Mouse (Mus musculus) ovary, postnatal 14 days (tissue): Measurements from ENCODE around the gene Hist1h2ak.
"Not testable (repeated sequence)": the region's sequence is repeated elsewhere in the genome, so short reads cannot be mapped to it uniquely, and the experiment has no call there.

Experiments
- DNase-seq: peaks from one replicate; pipeline ENCODE4 v3.0.0; 2022; ENCODE audit warnings: low spot score

Hist1h2ak gene

DNA sequence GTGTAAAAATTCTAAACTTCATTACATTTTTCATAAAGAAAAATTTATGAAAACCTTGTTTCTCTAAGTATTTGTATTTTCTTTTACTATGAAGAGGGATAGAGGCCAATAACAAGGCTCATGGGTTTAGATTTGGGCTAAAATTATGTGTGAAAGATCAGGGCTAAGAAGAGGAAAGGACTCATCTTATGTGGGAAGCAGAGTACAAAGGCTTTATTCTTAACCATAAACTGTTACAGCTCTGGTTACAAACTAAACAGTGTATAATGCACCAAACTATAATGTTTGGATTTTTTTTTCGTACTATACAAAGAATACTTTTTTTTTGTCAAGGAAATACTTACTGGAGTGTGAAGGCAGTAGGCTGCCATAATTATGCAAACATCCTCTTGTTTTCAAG lies 2.1 kb upstream of the Hist1h2ak start:
- DNase-seq = no peak

DNA sequence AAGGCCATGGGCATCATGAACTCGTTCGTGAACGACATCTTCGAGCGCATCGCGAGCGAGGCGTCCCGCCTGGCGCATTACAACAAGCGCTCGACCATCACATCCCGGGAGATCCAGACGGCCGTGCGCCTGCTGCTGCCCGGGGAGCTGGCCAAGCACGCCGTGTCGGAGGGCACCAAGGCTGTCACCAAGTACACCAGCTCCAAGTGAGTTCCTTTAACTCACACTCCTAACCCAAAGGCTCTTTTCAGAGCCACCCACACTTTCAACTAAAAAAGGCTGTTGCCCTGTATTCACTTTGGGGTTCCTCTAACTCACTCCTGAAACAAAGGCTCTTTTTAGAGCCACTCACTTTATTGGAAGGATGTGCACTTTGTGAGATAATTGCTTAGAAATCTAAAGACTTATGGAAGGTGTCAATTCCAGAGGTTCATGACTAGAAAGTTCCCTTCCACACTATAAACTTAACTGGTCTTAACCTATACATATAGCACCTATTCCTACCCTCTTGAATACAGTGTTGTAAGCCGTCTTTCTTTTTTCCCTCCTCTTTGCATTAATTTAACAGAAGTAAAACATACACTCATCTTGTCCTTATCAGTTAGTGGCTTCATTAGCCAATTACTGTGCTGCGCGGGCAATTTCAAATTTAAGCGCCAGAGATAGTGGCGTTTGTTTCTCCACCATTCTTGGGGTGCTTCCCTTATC lies 821 bp upstream of the Hist1h2ak start:
- not testable (repeated sequence) for DNase-seq

DNA sequence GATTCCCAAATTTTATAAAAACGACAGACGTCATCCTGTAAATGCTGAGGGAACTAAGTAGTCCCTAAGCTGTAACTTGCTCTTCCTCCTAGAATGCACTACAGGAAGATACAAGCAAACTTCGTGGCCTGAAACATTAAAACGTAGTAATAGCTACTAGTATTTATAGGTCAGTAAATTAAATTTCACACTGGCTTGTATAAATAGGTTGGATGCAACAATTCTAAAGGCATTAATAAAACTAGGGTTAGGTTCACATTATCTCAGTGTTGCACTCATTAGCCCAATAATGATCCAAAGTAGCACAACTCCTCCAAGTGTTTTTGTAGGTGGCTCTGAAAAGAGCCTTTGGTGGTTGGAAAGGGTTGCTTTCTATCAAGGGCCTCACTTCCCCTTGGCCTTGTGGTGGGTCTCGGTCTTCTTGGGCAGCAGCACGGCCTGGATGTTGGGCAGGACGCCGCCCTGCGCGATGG lies 540 bp downstream of the Hist1h2ak start:
- DNase-seq = no peak

DNA sequence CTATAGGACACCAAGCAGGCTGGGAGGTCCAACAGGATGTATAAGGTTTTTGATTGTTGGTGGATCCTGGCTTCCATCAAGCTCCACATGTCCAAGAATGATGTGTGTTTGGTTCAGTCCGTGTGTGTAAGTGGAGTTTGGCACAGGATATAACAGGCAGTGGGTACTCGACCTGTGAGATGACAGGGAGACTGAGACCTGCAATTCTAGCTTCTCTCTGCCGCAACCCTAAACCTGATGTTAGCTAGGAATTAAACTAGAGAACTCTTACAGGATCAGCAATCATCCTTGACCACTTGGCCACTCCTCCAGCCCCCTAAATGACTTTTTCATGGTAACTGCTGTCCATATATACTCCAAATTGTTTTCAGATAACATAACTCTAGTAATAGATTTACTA lies 1.3 kb downstream of the Hist1h2ak start:
- no peak for DNase-seq

DNA sequence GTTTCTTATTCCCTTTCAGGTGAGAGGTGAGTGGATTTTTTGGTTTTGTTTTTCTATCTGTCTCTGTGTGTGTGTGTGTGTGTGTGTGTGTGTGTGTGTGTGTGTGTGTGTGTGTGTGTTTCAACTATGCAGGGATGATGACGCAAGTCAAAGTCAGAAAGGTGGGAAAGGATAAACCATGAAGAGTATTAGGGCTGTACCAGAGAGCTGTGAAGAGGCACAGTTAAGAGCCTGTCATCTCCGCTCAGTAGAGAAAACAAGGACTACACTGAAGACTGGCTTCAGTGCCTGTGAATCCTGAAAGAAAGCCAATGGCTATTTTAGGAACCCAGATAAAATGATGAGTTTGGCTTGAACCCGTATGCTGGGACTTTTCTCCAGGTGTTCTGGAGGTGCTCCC lies 1.8 kb downstream of the Hist1h2ak start:
- DNase-seq = no peak

DNA sequence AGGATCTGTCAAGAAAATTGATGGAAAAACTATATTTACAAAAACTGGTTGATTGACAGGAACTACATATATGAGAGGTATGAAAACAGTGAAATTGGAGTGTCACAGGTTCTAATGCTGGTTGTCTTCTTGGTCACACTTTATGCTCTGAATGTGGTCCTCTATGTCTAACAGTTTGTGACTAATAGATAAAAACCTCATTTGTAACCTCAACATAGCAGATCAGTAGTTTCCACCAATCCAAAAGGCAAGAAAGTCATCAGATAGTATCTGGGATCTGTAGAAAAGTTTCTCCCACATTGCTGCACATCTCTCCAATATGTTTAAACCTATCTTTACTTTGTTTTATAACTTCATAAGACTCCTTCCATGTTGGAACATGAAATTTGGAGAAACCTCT lies 2.2 kb downstream of the Hist1h2ak start:
- DNase-seq = no peak

DNA sequence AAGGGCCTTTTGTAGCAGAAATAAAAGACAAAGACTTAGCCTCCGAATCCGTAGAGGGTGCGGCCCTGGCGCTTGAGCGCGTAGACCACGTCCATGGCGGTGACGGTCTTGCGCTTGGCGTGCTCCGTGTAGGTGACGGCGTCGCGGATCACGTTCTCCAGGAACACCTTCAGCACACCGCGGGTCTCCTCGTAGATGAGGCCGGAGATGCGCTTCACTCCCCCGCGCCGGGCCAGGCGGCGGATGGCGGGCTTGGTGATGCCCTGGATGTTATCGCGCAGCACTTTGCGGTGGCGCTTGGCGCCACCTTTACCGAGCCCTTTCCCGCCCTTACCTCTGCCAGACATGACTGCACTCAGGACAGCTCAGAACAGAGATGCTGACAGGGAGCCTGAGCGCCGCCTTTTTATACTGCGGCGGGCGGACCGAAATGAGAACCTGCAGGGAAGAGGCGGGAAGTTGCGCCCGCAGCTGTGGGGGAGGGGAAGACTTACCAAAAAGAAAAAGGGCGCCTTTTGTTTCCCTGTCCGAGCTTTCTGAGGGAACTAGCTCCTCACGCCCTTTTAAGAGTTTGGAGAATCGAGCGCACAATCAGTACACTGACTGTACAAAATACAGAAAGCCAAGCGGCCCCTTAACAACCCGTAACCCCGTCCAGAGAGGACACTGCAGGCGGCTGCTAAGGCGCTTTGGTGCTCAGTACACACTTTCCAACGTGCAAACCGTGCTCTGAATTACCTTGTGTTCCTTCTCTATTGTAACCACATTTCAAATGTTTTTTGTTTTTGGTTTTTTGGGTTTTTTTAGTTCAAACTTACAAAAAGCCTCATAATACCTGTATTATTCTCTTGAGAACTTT lies 3.2 kb downstream of the Hist1h2ak start, which contains the start of gene Hist1h4k:
Gene Hist1h4k, minus strand, starts transcription at position 347 of the 859 bp plus-strand sequence.
- peak; percentile 93 for DNase-seq

DNA sequence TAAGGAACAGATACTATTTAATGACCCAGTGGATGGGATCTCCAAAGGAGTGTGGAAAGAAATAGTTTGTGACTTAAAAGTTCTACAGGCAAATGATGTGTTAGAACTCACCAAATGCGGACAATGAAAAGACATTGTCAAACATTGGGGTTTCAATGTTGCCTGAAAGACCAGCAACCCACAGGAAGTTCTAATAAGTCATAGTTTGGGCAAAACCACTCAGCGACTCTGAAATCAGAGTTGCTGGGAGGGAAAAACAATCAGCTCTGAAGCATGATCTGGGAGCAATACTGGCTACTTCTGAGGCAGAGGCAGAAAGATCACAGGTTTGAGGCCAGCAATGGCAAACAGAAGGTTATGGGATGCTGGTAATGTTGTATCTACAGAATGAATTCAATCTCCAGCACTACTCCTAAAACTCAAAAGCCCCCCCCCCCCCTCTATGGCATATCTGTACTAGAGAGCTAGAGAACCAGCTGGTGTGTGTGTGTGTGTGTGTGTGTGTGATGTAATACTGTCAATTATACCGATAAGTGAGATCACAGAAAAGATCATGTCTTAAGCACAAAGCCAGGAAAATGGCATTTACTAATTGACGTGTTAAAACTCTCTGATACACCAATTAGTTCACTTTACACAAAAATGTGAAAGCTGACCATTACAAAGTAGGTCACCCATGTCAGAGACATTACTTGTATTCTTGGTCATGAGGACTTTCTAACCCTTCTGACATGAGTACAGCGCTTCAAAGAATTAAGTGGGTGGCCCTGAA lies 4.1 kb downstream of the Hist1h2ak start:
- no peak for DNase-seq

DNA sequence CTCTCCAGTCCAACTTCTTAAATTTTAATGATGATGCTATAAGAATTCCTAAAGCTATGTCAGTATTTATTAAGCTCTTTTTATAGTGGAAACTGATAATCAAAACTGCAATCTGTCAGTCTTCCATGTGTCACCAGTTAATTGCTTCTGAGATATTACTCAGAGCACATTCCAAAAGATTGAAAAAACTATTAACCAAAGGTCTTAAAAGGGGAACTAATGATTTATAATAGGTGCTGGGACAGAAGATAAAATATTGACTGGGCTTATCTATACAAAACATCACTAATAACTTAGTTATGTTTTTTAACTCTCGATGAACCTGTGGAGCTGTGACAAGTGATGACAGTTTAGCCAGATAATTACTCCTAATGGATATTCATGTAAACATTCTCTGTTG lies 8.6 kb downstream of the Hist1h2ak start:
- no peak for DNase-seq

DNA sequence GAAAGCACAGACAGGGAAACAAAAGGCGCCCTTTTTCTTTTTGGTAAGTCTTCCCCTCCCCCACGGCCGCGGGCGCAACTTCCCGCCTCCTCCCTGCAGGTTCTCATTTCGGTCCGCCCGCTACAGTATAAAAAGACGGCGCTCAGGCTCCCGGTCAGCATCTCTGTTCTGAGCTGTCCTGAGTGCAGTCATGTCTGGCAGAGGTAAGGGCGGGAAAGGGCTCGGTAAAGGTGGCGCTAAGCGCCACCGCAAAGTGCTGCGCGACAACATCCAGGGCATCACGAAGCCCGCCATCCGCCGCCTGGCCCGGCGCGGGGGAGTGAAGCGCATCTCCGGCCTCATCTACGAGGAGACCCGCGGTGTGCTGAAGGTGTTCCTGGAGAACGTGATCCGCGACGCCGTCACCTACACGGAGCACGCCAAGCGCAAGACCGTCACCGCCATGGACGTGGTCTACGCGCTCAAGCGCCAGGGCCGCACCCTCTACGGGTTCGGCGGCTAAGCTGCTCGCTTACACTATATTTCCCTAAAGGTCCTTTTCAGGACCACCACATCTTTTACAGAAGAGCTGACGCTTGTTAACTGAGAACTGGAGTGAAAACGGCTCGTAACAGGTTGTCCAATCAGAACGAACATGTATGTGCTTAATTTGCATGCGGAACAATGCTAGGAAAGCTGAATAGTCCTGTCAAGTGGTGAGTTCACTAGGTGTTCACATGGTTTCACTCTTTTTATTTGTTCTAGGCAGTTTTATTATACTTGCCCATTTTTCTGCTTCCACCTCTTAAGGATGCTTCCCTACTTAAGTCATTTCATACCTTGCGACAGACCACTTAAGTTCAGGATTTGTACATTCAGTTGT lies 18.5 kb downstream of the Hist1h2ak start, which contains the start of gene Hist1h4j:
Gene Hist1h4j, plus strand, starts transcription at position 159 of the 862 bp plus-strand sequence.
- DNase-seq = peak; percentile 72

DNA sequence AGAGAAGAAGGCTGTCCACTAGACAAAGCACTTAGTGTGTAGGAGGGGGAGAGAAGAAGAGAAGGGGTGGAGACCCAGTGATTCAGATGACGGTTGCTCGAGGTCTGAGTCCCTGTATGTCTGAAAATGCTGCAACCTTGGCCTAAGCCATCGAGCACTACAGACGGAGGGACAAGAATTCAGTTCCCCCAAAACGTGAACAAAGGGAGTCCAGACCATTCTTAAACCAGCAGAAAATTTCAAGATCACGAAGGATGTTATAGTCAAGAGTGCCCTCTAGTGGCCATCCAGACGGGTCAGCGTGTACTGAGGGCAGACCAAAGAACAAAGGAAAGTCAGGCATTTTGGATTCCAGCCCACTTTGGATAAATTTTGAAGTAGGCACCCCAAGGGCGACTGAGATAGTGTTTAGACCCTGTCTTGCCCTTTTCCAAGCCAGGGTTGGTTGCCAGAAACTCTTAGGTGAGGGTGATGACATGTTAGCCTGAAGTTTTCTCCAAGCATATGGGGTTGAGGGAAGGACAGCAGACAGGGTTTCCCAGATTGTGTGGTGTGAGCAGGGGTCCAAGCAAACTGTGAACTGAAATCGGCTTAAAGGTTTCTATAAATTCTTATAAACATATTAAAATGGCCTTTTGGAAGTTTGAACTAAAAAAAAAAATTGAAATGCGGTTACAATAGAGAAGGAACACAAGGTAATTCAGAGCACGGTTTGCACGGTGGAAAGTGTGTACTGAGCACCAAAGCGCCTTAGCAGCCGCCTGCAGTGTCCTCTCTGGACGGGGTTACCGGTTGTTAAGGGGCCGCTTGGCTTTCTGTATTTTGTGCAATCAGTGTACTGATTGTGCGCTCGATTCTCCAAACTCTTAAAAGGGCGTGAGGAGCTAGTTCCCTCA lies 19.4 kb downstream of the Hist1h2ak start:
- peak; percentile 82 for DNase-seq

DNA sequence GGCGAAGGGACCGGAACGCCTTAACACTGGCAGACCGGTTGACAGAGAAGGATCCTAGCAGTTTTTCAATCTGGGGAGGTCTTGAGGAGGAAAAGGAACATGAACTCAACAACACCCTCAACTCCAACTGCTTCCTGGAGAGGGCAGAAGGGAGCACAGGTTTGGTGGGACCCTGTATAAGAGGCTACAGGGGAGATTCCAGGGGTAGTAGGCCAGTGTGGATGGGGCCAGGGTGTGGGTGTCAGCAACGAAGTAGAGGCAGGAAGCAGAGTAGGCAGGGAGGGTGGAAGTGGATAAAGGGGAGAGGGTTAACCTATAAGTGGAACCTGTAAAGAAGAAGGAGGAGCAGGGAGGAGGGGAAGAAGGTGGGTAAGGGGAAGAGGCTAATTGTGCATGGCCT lies 20.2 kb downstream of the Hist1h2ak start:
- DNase-seq = no peak

DNA sequence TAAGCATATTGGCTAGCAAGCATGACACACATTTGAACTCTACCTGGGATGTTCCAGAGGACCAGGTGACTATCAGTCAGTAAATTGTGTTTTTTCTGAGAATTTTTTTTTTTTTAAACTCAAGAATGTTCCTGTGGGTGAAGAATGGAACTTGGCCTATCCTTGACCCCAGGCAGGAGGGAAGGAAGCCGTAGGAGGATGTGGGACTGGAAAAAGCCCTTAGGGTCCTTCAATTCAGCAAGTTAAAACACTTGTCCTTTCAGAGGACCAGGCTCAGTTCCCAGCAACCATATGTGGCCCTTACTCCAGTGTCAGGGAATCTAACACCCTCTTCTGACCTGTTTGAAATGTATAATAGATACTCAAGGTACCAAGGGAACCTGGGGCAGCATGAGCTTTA lies 24.1 kb downstream of the Hist1h2ak start:
- DNase-seq = no peak

DNA sequence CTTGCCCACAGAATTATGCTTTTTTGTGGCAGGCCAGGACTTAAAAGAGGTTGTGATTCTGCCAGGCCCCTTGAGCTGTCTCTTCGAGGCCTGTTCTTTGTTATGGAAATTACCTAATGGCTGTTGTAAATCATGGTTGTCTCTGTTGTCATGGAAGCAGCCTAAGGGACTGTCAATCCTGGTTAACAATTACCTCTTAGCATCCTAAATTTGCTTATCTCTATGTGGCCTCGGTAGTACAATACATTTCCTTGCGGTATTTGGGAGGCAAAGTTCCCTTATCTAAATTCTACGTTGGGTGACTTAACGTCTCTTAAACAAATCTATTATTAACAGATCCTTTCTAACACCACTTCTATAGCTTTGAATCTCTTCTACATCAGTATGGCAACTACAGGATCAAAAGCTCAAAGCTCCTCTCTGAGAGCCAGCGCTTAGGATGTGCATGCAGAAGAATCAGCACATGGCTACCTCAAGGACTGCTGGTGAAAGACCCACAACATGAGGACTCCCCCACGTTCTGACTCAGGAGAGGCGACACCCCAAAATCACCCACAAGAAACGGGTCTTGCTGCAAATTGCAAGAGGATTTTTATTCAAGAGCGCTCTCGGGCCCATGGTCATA lies 25.6 kb downstream of the Hist1h2ak start:
- no peak for DNase-seq

DNA sequence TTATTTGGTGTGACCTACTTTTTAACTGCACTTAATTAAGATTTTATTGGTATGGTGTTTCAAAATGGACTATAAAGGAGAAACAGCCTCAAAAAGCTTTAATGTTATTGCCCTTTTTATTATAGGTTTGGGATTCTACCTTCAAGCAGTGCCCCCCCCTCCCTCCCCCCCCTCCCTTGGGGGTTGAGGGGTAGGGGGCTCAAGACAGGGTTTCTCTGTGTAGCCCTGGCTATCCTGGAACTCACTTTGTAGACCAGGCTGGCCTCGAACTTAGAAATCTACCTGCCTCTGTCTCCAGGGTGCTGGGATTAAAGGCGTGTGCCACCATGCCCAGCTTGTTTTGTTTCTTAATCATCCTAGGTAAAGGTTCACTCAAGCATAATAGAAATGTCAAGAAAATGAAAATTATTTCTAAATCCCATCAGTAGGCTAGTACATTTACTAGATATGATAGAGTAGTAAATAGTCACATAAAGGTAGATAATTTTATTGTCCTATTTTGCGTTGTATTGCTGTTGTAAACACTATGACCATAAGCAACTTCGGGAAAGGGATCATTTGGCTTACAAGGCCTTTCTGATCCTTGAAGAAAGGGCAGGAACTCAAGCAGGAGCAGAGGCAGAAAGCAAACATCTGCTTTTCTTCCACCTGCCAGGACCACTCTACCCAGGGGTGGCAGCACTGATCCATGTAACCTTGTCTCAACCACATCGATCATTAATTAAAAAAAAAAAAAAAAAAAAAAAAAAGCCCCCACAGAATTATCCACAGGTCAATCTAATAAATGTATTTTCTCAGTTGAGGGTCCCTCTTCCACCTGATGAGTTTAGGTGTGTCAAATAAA lies 30.4 kb downstream of the Hist1h2ak start:
- DNase-seq = no peak

DNA sequence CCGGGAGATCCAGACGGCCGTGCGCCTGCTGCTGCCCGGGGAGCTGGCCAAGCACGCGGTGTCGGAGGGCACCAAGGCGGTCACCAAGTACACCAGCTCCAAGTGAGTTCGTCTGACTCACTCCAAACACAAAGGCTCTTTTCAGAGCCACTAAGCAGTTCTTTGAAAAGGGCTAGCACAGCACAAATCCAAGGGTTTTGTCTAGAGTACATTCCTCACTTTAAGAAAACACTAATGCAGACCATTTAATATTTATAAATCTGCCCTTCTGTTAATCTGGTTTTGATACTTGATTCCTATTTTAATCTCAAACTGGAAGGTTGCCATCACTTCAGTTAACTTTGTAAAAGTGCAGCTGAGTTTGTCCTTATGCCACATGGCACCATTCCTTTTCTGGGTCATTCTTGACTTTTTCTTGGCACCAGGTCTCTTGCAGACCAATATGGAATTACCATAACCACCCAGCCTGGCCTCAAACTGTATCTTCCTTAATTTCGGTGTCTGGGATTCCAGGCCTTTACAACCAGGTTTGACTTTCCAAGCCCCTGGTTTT lies 31.2 kb downstream of the Hist1h2ak start:
- DNase-seq = no peak

DNA sequence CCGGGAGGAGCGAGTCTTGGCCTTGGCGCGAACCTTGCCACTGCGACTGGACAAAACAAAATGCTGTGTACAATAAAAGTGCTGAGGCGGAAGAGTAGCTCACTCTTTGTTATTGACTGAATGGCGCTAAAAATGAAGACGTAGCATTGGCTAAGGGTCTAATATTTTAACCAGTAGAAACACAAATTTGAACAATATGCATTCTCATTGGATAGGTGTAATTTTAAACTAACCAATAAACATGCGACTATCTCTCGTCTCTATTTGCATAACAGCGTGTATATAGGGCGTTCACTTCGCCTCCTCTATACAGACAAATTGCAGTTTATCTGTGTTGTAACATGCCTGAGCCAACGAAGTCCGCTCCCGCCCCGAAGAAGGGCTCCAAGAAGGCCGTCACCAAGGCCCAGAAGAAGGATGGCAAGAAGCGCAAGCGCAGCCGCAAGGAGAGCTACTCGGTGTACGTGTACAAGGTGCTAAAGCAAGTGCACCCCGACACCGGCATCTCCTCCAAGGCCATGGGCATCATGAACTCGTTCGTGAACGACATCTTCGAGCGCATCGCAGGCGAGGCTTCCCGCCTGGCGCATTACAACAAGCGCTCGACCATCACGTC lies 31.8 kb downstream of the Hist1h2ak start, which contains the start of gene Hist1h2bm:
Gene Hist1h2bm, plus strand, starts transcription at position 288 of the 616 bp plus-strand sequence.
- not testable (repeated sequence) for DNase-seq
